In the genomic region with DNA sequence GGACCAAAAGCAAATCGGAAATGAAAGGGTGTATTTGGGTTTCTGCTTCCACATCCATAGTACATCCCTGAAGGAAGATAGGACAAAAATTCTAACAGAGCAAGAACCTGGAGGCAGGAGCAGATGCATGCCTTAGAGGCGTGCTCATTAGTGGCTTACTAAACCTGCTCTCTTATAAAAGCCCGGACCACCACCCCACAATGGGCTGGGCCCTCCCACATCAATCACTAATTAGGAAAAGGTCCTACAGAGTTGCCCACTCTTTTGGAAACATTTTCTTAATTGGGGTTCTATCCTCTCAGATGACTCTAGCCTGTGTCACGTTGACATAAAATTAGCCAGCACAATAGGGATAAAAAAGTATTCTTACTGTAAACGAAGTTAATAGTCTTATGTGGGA, we compare ENCODE assay signal across 16 mouse cellular contexts.
"Had no signal": no experiment of that assay in that cellular context is flagged by ENCODE, and none has a peak within 500 bp of the region (broad histone marks: within the 10 kb centered on the region; RNA-seq: fewer than 3 reads in every experiment).

No protein-coding gene starts in this region.

- H3K4me2 ChIP-seq: liver, embryonic 13.5 days; midbrain, embryonic 12.5 days; midbrain, embryonic 15.5 days; neural tube, embryonic 12.5 days; neural tube, embryonic 15.5 days had no signal

- H3K9ac ChIP-seq: liver, embryonic 13.5 days; midbrain, embryonic 12.5 days; midbrain, embryonic 15.5 days; neural tube, embryonic 12.5 days; neural tube, embryonic 15.5 days had no signal

- ATAC-seq: midbrain, embryonic 15.5 days had no signal

- H3K9me3 ChIP-seq: liver, embryonic 13.5 days; midbrain, embryonic 12.5 days; midbrain, embryonic 15.5 days; neural tube, embryonic 12.5 days; neural tube, embryonic 15.5 days had no signal

- H3K36me3 ChIP-seq: liver, embryonic 13.5 days; midbrain, embryonic 12.5 days; midbrain, embryonic 15.5 days; neural tube, embryonic 12.5 days; neural tube, embryonic 15.5 days had no signal

- H3K4me3 ChIP-seq: layer of hippocampus, adult 2 months; left cerebral cortex, adult 2 months; liver, embryonic 13.5 days; midbrain, embryonic 12.5 days; midbrain, embryonic 15.5 days; neural tube, embryonic 12.5 days; neural tube, embryonic 15.5 days had no signal

- H3K4me1 ChIP-seq: liver, embryonic 13.5 days; midbrain, embryonic 12.5 days; midbrain, embryonic 15.5 days; neural tube, embryonic 12.5 days; neural tube, embryonic 15.5 days had no signal

- H3K27me3 ChIP-seq: liver, embryonic 13.5 days; midbrain, embryonic 12.5 days; midbrain, embryonic 15.5 days; neural tube, embryonic 12.5 days; neural tube, embryonic 15.5 days had no signal

- DNase-seq: kidney, postnatal 25 days; layer of hippocampus, adult 9-11 months; layer of hippocampus, postnatal 36 days; liver, embryonic 13.5 days; lung, adult 2 months; thymus, adult 2 months; thymus, postnatal 14 days; thymus, postnatal 4 days had no signal

- H3K27ac ChIP-seq: kidney, postnatal 0 days; layer of hippocampus, adult 2 months; left cerebral cortex, adult 2 months; liver, embryonic 13.5 days; macrophage; midbrain, embryonic 12.5 days; midbrain, embryonic 15.5 days; neural tube, embryonic 12.5 days; neural tube, embryonic 15.5 days had no signal
